Mouse (Mus musculus) heart, postnatal 0 days (tissue): ENCODE data around the gene Mgrn1.

ENCODE experiments used
- CTCF ChIP-seq: IDR thresholded peaks from 2 replicates; pipeline ENCODE4 v1.5.1; 2016; ENCODE audit warnings: antibody characterized with exemption, control low read depth, low read depth
- EP300 ChIP-seq: IDR thresholded peaks from 2 replicates; pipeline ENCODE4 v1.6.1; 2016; ENCODE audit warnings: antibody characterized with exemption, low read depth

- TF ChIP-seq CTCF: no peak
- TF ChIP-seq EP300: no peak
These were observed 52.9 kb downstream of the Mgrn1 start for GRCm38 (mm10) chr16:4938989-4939388.
